Mouse (Mus musculus) heart, embryonic 14.5 days (tissue): ENCODE results near the gene Klhdc10. TPM values are rescaled to one million over a fixed set of nuclear protein-coding genes. Genes with fewer than 3 reads are reported as not detected.

Experiments used
- ATAC-seq: fragments of 200-750 bp; cut with Nextera tagmentation; 2 replicates; pipeline ENCODE4 v1.8.0; 2017; ENCODE audit warnings: low read depth, moderate TSS enrichment; ENCODE audit not compliant: insufficient number of reproducible peaks, insufficient read depth, low FRiP score
- H3K27ac ChIP-seq, 2 experiments: fragments of 200-500 bp in 1 of 2; fragments of 300-500 bp in 1 of 2; sonication (generic) in 1 of 2; replicated peaks in 1 of 2; 2 replicates each; pipeline ENCODE4 v1.5.1; 2012 to 2014; ENCODE audit warnings: low read depth in 2 of 2, low read length in 2 of 2, control low read depth in 1 of 2, mild to moderate bottlenecking in 1 of 2, mixed read lengths in 1 of 2; ENCODE audit not compliant: control insufficient read depth in 1 of 2, insufficient read depth in 1 of 2
- H3K27me3 ChIP-seq: fragments of 300-500 bp; sonication (generic); 2 replicates; pipeline ENCODE4 v1.6.1; 2014; ENCODE audit warnings: mild to moderate bottlenecking, low read length, control low read depth; ENCODE audit not compliant: control insufficient read depth, insufficient read depth
- H3K36me3 ChIP-seq: fragments of 300-500 bp; sonication (generic); 2 replicates; pipeline ENCODE4 v1.6.1; 2014; ENCODE audit warnings: mild to moderate bottlenecking, control low read depth, low read length, mixed read lengths; ENCODE audit not compliant: control insufficient read depth, insufficient read depth
- H3K4me1 ChIP-seq, 2 experiments: fragments of 200-500 bp in 1 of 2; fragments of 300-500 bp in 1 of 2; sonication (generic) in 1 of 2; 2 replicates each; pipeline ENCODE4 v1.6.1; 2012 to 2014; ENCODE audit warnings: low read length in 2 of 2, control low read depth in 1 of 2, mixed read lengths in 1 of 2; ENCODE audit not compliant: control insufficient read depth in 2 of 2, insufficient read depth in 2 of 2
- H3K4me2 ChIP-seq: fragments of 300-500 bp; sonication (generic); 2 replicates; pipeline ENCODE4 v1.6.1; 2014; ENCODE audit warnings: mild to moderate bottlenecking, low read length
- H3K4me3 ChIP-seq, 2 experiments: fragments of 200-500 bp in 1 of 2; fragments of 300-500 bp in 1 of 2; sonication (generic) in 1 of 2; 2 replicates each; pipeline ENCODE4 v1.5.1; 2012 to 2014; ENCODE audit warnings: low read length in 2 of 2, mild to moderate bottlenecking in 2 of 2, control low read depth in 1 of 2, low read depth in 1 of 2, moderate library complexity in 1 of 2; ENCODE audit not compliant: control insufficient read depth in 1 of 2, insufficient read depth in 1 of 2
- H3K9ac ChIP-seq: fragments of 300-500 bp; sonication (generic); 2 replicates; pipeline ENCODE4 v1.6.1; 2014; ENCODE audit warnings: mild to moderate bottlenecking, low read length
- H3K9me3 ChIP-seq: fragments of 300-500 bp; sonication (generic); 2 replicates; pipeline ENCODE4 v1.6.1; 2016; ENCODE audit warnings: low read length, control low read depth; ENCODE audit not compliant: control insufficient read depth
- WGBS: fragments of 180-500 bp; shearing (Covaris S2); extraction: QIAGEN DNeasy Blood & Tissue Kit; methylation state at CpG from one replicate; pipeline ENCODE4 v1.1.7; 2014; 5-methylcytosine and 5-hydroxymethylcytosine counted together
- polyA plus RNA-seq: library from polyadenylated mRNA; unstranded; fragments of >200 nt; fragmentation: Nextera tagmentation; extraction: Ambion mirVana; gene quantifications from 2 replicates; pipeline ENCODE4 v1.2.1, GENCODE M21; 2014

The Klhdc10 gene
- polyA plus RNA-seq, 1 experiment from 2014 or later = 24.5 TPM

DNA sequence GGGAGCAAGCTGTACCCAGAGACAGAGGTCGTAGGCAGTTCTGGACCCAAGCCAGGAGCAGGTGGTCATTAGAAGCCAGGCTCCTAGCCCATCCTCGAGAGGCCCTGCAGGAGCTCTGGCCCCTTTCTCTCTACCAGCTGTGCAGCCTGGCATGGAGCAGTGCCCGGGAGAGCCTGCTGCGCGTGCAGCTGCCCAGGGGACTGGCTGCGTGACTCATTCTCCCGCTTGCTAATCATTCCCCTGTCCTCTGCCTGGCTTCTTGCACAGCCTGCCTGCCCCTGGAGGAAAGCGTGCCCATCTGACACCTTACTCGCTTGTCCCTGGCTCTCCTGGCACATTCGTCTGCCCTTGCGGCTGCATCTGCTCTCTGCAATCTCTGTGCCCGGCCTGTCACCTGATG lies 67.7 kb downstream of the Klhdc10 start:
- no peak for ATAC-seq
- Histone ChIP-seq H3K9ac (no peak overlapping the region), H3K9me3 (no peaks in the 10 kb centered on the region), H3K36me3 (no peaks in the 10 kb centered on the region), H3K4me3 (no peak overlapping the region), H3K27me3 (no peaks in the 10 kb centered on the region), H3K27ac (no peak overlapping the region), H3K4me2 (no peak overlapping the region), H3K4me1 (0 out of 4 replicates have a peak, but pooled peaks cover 3 to 5% of the 10 kb centered on the region in 2 experiments)
- 75% methylated on average over 12 of the region's 12 CpGs for WGBS

DNA sequence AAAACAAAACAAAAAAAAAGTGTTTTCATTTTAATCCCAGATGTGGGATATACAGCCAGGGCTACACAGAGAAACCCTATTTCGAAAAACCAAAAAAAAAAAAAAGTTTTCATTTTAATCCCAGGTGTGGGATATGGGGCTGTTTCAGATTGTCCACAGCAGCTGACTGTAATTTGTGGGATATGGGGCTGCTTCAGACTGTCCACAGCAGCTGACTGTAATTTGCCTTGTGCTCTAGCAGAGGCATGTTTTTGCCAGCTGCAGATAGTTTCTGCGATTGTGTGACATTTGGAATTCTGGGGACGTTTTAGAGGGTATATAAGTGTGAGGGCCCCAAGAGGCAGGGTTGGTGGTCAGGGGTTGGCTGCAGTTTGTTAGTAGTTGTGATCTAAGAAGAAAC lies 70.0 kb downstream of the Klhdc10 start:
- H3K27me3 ChIP-seq = no peaks in the 10 kb centered on the region
- H3K36me3 ChIP-seq = no peaks in the 10 kb centered on the region
- H3K9ac ChIP-seq = no peak overlapping the region
- H3K27ac ChIP-seq = no peak overlapping the region
- 75% methylated on average over 3 of the region's 3 CpGs for WGBS
- ATAC-seq = no peak
- no peak overlapping the region for H3K4me2 ChIP-seq
- no peaks in the 10 kb centered on the region for H3K9me3 ChIP-seq
- 0 out of 4 replicates have a peak, but pooled peaks cover 3 to 5% of the 10 kb centered on the region in 2 experiments for H3K4me1 ChIP-seq
- no peak overlapping the region for H3K4me3 ChIP-seq

DNA sequence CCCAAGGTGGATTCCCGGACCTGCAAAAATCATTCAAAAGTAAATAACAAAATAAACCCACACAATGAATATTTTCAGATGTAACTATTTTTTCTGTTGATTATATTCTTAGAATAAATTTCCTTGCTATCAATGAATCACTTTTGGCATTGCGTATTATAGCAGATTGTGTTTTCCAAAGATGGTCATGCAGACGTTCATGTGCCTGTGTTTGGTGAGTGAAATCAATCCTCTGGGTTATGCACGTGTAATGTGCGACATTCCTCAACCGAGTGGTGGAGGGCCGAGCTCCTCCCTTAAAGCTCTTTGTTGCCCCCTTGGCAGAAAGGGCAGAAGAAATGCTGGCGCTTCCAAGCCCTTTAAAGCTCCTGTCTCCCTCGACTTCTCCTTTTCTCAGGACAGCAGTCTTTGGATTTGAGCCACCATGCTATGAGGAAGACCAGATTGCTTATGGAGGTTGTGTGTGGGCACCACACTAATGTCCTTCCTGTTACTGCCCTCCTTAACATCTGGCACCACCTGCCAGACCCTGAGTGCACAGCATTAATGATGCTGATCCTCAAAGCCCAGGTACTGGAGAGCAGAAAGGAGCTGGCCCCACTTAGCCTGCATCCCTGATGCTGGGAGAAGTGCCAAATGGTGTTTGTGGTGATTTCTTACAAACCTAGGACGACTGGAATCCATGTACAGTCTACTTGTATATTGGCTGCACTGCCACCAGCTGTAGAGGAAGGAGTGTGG lies 74.5 kb downstream of the Klhdc10 start:
- H3K27me3 ChIP-seq = no peaks in the 10 kb centered on the region
- no peaks in the 10 kb centered on the region for H3K4me1 ChIP-seq
- H3K4me3 ChIP-seq = no peak overlapping the region
- no peaks in the 10 kb centered on the region for H3K9me3 ChIP-seq
- H3K9ac ChIP-seq = no peak overlapping the region
- H3K36me3 ChIP-seq = peaks cover 34% of the 10 kb centered on the region
- H3K27ac ChIP-seq = no peak overlapping the region
- ATAC-seq = no peak
- WGBS = 61% methylated on average over 10 of the region's 10 CpGs
- H3K4me2 ChIP-seq = no peak overlapping the region

DNA sequence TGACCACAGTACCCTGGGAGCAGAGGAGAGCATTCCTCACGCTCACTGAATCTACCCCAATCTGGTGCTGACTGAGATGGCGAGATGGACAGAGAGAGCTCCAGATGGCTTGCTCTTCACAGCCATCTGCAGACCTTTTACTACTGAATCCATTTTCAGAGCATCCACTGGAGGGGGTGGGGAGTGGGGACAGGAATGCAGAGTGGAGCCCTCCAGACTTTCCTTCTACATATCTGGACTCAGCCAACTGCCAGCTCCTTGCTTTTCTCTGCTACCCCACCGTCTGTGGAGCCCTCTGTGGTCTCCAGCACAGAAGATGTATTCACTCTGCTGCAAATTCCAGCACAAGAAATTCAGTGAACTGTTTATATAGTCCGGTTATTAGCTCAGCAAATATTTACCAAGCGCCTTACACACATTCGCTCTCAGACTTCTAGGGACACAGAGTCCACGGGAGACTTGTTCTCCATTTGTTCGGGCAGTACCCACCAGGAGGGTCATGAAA lies 75.6 kb downstream of the Klhdc10 start:
- H3K36me3 ChIP-seq = peaks cover 45% of the 10 kb centered on the region

DNA sequence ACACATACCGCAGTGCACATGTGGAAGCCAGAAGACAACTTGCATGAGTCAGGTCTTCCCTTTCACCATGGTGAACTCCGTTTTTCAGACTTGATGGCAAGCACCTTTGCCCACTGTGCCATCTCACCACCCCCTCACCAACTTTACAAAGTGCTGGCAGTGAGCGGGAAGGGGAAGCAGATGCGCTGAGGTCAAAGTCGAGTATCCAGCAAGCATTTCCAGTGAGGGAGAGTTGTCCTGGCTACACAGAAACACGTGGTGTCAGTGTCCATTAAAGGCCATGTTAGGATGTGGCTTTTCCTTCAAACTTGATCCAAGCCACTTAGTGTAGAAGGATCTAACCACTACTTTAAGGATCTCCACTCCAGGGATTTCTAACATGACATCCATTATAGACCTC lies 76.1 kb downstream of the Klhdc10 start:
- no peak overlapping the region for H3K27ac ChIP-seq
- H3K9me3 ChIP-seq = no peaks in the 10 kb centered on the region
- H3K4me2 ChIP-seq = no peak overlapping the region
- H3K27me3 ChIP-seq = no peaks in the 10 kb centered on the region
- WGBS = 91% methylated on average over 6 of the region's 6 CpGs
- no peak for ATAC-seq
- peaks cover 50% of the 10 kb centered on the region for H3K36me3 ChIP-seq
- no peaks in the 10 kb centered on the region for H3K4me1 ChIP-seq
- H3K9ac ChIP-seq = no peak overlapping the region
- H3K4me3 ChIP-seq = no peak overlapping the region

More for the DNA sequence above, 75.6 kb downstream of the Klhdc10 start:
- 86% methylated on average over 8 of the region's 8 CpGs for WGBS
- Histone ChIP-seq H3K4me1 (no peaks in the 10 kb centered on the region), H3K9me3 (no peaks in the 10 kb centered on the region), H3K4me3 (no peak overlapping the region), H3K9ac (no peak overlapping the region), H3K27ac (no peak overlapping the region), H3K4me2 (no peak overlapping the region), H3K27me3 (no peaks in the 10 kb centered on the region)
- ATAC-seq = no peak

DNA sequence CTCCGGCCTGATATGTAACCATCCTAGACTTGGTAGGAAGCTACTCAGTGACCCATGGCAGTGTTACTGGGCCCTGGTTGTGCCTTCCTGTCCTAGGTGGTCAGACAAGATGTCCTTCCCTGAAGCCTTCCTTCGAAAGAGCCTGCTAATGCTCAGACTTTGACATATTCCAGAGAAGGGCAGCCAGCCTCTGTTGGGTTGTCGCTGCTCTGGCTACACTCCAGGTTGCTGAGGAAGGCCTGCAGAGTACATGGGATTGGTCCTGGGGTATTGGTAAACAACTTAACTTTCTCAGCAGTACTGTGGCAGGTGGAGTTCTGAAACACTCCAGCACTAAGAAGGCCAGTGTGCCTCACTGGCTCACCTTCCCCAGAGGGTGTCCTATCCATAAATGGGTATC lies 77.8 kb downstream of the Klhdc10 start:
- Histone ChIP-seq H3K9ac (no peak overlapping the region), H3K4me1 (no peaks in the 10 kb centered on the region), H3K4me2 (no peak overlapping the region), H3K9me3 (no peaks in the 10 kb centered on the region), H3K27ac (no peak overlapping the region; a peak in 1 of 4 replicates), H3K4me3 (no peak overlapping the region), H3K36me3 (peaks cover 66% of the 10 kb centered on the region), H3K27me3 (no peaks in the 10 kb centered on the region)
- no peak for ATAC-seq
- WGBS = 58% methylated on average over 3 of the region's 3 CpGs

DNA sequence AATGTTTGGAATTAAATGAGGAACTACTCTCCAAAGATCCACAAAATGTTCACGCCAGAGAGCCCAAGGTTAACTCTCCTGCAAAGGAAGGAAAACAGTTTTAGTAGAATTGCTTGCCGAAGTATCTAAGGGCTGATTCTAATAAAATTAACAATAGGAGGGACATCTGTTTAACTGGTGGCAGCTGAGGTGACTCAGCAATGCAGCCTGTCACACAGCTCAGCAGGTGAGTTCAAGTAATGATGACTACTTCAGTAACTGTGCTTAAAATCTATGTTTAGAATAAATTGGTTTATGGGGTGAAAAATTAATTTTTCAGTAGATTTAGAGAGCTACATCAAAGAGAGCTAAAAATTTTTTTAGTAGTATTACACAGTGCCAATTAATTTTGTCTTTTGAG lies 81.2 kb downstream of the Klhdc10 start:
- H3K9me3 ChIP-seq = no peaks in the 10 kb centered on the region
- no peak overlapping the region for H3K4me3 ChIP-seq
- H3K4me1 ChIP-seq = no peaks in the 10 kb centered on the region
- no peak overlapping the region for H3K27ac ChIP-seq
- ATAC-seq = no peak
- no peak overlapping the region for H3K4me2 ChIP-seq
- no peaks in the 10 kb centered on the region for H3K27me3 ChIP-seq
- H3K9ac ChIP-seq = no peak overlapping the region
- peaks cover 99% of the 10 kb centered on the region for H3K36me3 ChIP-seq
- WGBS = 91% methylated on average over 2 of the region's 2 CpGs

DNA sequence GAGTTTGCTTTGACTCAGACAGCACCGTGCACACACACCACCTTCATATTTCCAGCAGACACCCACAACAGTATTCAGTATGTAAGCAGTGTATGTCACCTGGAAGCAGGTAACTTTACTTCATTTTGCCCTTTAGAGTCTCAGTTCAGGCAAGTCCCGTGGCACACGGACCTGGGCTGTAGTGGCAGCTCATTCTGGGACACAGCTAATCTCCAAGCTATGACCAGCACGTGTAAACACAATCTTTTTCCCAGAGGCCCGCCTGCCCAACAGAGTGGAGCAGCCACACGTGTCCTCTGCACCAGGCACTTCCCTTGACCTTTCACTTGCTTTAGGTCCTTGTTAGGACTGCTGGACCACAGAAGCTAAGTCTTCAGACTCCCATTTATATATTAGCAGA lies 84.8 kb downstream of the Klhdc10 start:
- Histone ChIP-seq H3K9me3 (no peaks in the 10 kb centered on the region), H3K9ac (no peak overlapping the region), H3K27ac (no peak overlapping the region), H3K27me3 (no peaks in the 10 kb centered on the region), H3K4me1 (no peaks in the 10 kb centered on the region), H3K4me3 (no peak overlapping the region), H3K4me2 (no peak overlapping the region), H3K36me3 (peaks cover 97% of the 10 kb centered on the region)
- no peak for ATAC-seq
- 85% methylated on average over 6 of the region's 6 CpGs for WGBS
